Mouse (Mus musculus): Measurements from ENCODE around the gene Fam114a1. TPM values are rescaled to one million over a fixed set of nuclear protein-coding genes. Genes with fewer than 3 reads are reported as not detected.
A peak's percentile ranks its signal among the peaks of the same experiment; 100 is the strongest.

Gene Fam114a1
- total RNA-seq (2017) = 8.9 to 15.6 TPM (median 10.1 TPM) in 3 replicates

- peak; percentile 72 for ATAC-seq (replicated peaks; ENCODE audit: insufficient number of reproducible peaks, low FRiP score, low TSS enrichment, poor library complexity, severe bottlenecking)
Observed at GRCm38 (mm10) chr5:64969861-64970771, at the start of gene Fam114a1. TSS of gene Fam114a1 (plus strand) at chr5:64970071.

- ATAC-seq (replicated peaks; ENCODE audit: insufficient number of reproducible peaks, low FRiP score, low TSS enrichment, poor library complexity, severe bottlenecking) = peak; percentile 72
Observed at GRCm38 (mm10) chr5:64922891-64923381, 46.9 kb upstream of the Fam114a1 start.

- ATAC-seq (replicated peaks; ENCODE audit: insufficient number of reproducible peaks, low FRiP score, low TSS enrichment, poor library complexity, severe bottlenecking) = no peak
Observed at GRCm38 (mm10) chr5:64932215-64932614, 37.7 kb upstream of the Fam114a1 start.

- no peak for ATAC-seq (replicated peaks; ENCODE audit: insufficient number of reproducible peaks, low FRiP score, low TSS enrichment, poor library complexity, severe bottlenecking)
Observed at GRCm38 (mm10) chr5:64932775-64933174, 37.1 kb upstream of the Fam114a1 start.

GRCm38 (mm10) chr5:64951486-64951885 lies 18.4 kb upstream of the Fam114a1 start:
- no peak for ATAC-seq (replicated peaks; ENCODE audit: insufficient number of reproducible peaks, low FRiP score, low TSS enrichment, poor library complexity, severe bottlenecking)

- ATAC-seq (replicated peaks; ENCODE audit: insufficient number of reproducible peaks, low FRiP score, low TSS enrichment, poor library complexity, severe bottlenecking) = no peak
Observed at GRCm38 (mm10) chr5:64954931-64955330, 14.9 kb upstream of the Fam114a1 start.

GRCm38 (mm10) chr5:64958991-64959842 lies 10.7 kb upstream of the Fam114a1 start:
- peak; percentile 25 for ATAC-seq (replicated peaks; ENCODE audit: insufficient number of reproducible peaks, low FRiP score, low TSS enrichment, poor library complexity, severe bottlenecking)

DNA sequence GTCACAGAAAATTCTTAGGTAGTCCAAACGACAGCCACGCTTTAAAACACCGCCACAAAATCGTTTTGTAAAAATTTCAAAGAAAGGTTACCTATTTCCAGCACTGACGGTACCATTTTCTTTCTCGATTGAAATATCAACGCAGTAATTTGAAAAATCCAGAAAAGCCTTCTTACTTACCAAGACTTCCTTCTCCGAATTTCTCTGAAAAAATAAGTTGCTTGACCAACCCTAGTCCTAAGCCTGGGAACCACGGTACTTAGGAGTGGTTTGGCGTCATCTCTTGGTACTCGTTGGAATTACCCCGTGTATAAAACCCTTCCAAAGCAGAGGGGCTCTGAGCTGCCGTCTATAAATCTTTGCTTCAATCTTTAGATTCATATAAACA lies 10.0 kb upstream of the Fam114a1 start, which contains the start of gene Tlr6:
Gene Tlr6 (minus strand): TSS at position 255 of the 388 bp plus-strand sequence.
- no peak for ATAC-seq (replicated peaks; ENCODE audit: insufficient number of reproducible peaks, low FRiP score, low TSS enrichment, poor library complexity, severe bottlenecking)

- peak; percentile 82 for ATAC-seq (replicated peaks; ENCODE audit: insufficient number of reproducible peaks, low FRiP score, low TSS enrichment, poor library complexity, severe bottlenecking)
Observed at GRCm38 (mm10) chr5:64960857-64961391, 8.9 kb upstream of the Fam114a1 start.

DNA sequence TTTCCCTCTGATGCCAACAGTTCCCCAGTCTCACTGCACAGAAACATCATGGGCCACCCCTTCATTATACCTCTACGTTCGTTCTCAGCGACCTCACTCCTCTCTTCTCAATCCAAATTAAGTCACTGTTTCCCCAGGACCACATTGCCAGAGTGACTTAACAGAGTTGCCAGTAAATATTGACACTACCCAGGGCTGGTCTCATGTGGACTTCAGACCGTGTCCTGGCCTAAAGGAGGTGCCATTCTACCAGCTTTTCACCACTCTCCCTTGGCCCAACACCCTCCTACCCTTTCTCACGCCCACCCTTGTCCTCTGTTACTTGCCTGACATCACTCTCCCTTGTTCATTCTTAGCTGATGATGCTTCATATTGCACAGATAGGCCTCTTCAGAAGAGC lies 6.6 kb upstream of the Fam114a1 start:
- no peak for ATAC-seq (replicated peaks; ENCODE audit: insufficient number of reproducible peaks, low FRiP score, low TSS enrichment, poor library complexity, severe bottlenecking)

GRCm38 (mm10) chr5:64963735-64964134 lies 6.1 kb upstream of the Fam114a1 start:
- ATAC-seq (replicated peaks; ENCODE audit: insufficient number of reproducible peaks, low FRiP score, low TSS enrichment, poor library complexity, severe bottlenecking) = no peak

GRCm38 (mm10) chr5:64968961-64969860 lies 660 bp upstream of the Fam114a1 start:
- no peak for ATAC-seq (replicated peaks; ENCODE audit: insufficient number of reproducible peaks, low FRiP score, low TSS enrichment, poor library complexity, severe bottlenecking)

DNA sequence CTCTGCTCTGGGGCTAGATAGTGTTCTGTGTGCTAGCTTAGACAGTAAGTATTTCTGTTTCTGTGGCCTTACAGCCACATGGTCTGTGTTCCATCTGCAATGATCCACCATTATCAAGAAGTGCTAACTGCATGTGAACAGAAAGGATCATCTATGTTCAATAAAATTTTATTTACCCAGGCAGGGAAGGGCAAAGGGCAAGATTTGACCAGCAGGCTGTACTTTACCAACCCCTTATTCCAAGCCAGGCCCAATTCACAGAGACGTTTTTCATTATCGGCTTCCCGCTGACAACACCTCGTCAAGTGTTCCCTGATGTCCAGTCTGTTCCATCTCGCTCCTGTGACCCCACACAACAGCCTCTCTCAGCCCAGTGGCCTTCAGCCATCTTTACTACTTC lies 5.2 kb downstream of the Fam114a1 start:
- ATAC-seq (replicated peaks; ENCODE audit: insufficient number of reproducible peaks, low FRiP score, low TSS enrichment, poor library complexity, severe bottlenecking) = no peak

DNA sequence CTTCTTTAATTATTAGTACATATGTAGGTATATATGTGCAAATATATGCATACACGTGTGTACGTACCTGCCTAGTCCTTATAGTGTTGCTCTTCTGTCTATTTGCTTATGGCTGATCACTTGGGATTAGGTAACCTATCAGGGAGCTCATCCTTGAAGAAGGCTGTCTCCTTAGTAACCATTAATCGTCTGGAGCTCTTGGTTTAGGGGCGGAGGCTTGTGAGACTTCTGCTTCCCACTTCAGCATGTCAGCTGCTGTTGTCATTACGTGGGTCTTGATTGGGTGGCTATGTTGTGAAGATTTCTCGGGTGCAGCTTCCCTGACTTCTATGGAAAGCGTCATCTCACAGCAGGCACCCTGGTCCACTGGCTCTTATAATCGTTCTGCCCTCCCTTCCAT lies 7.3 kb downstream of the Fam114a1 start:
- ATAC-seq (replicated peaks; ENCODE audit: insufficient number of reproducible peaks, low FRiP score, low TSS enrichment, poor library complexity, severe bottlenecking) = no peak

GRCm38 (mm10) chr5:64985971-64986370 lies 16.1 kb downstream of the Fam114a1 start:
- no peak for ATAC-seq (replicated peaks; ENCODE audit: insufficient number of reproducible peaks, low FRiP score, low TSS enrichment, poor library complexity, severe bottlenecking)

GRCm38 (mm10) chr5:64989940-64990339 lies 20.1 kb downstream of the Fam114a1 start:
- peak; percentile 91 for ATAC-seq (replicated peaks; ENCODE audit: insufficient number of reproducible peaks, low FRiP score, low TSS enrichment, poor library complexity, severe bottlenecking)

DNA sequence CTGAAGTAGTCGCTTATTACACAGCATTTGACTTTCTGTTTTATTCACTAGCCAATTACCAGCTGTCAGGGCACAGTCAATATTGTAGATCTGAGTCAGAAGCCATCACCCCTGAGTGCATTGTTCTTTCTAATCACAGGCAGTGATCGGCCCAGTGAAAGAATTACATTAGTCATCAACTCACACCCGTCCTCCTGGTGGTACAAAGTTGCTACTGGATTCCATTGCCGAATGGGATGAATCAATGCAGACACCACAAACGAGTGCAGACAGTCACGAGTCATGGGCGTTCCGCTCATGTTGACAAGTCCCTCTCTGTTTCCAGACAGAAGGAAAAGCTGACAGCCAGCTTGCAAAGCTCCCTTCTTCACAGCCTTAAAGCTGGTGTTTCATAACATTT lies 22.7 kb downstream of the Fam114a1 start:
- no peak for ATAC-seq (replicated peaks; ENCODE audit: insufficient number of reproducible peaks, low FRiP score, low TSS enrichment, poor library complexity, severe bottlenecking)

GRCm38 (mm10) chr5:64995408-64995807 lies 25.5 kb downstream of the Fam114a1 start:
- ATAC-seq (replicated peaks; ENCODE audit: insufficient number of reproducible peaks, low FRiP score, low TSS enrichment, poor library complexity, severe bottlenecking) = no peak

All from monocyte, adult 5-6 weeks (primary cell).